Mouse (Mus musculus) CH12.LX (cell line): Measurements from ENCODE around the gene Lzts2. TPM values are rescaled to one million over a fixed set of nuclear protein-coding genes. Genes with fewer than 3 reads are reported as not detected.

Experiments used
- DNase-seq: peaks from one replicate; pipeline ENCODE4 v3.0.0-alpha.2; 2013; ENCODE audit errors: extremely low read depth
- H3K27ac ChIP-seq: 2 replicates; pipeline ENCODE4 v1.5.1; 2012; ENCODE audit warnings: low read depth, mild to moderate bottlenecking, control low read depth, moderate library complexity; ENCODE audit not compliant: insufficient read depth
- H3K27me3 ChIP-seq: replicated peaks from 2 replicates; pipeline ENCODE3; 2012; ENCODE audit warnings: inconsistent platforms
- H3K36me3 ChIP-seq, 2 experiments: replicated peaks in 1 of 2; 2 replicates each; pipeline versions ENCODE3 to v1.6.1; 2012; ENCODE audit warnings: inconsistent platforms in 1 of 2, low read length in 1 of 2, mild to moderate bottlenecking in 1 of 2, mixed read lengths in 1 of 2, moderate library complexity in 1 of 2; ENCODE audit not compliant: control insufficient read depth in 1 of 2, insufficient read depth in 1 of 2
- H3K4me1 ChIP-seq, 2 experiments: 2 replicates each; pipeline ENCODE4 v1.6.1; 2012; ENCODE audit warnings: inconsistent platforms in 1 of 2, moderate library complexity in 1 of 2; ENCODE audit not compliant: insufficient read depth in 2 of 2, control insufficient read depth in 1 of 2
- H3K4me2 ChIP-seq: 2 replicates; pipeline ENCODE4 v1.6.1; 2012; ENCODE audit warnings: low read depth, mild to moderate bottlenecking, control low read depth; ENCODE audit not compliant: poor library complexity, insufficient read depth, severe bottlenecking
- H3K4me3 ChIP-seq, 3 experiments: fragments of 150-350 bp in 1 of 3; sonication (generic) in 1 of 3; replicated peaks in 1 of 3; 2 replicates each; pipeline versions ENCODE3 to v1.5.1; 2011 to 2012; ENCODE audit warnings: low read depth in 2 of 3, low read length in 2 of 3, mild to moderate bottlenecking in 2 of 3, moderate library complexity in 2 of 3, control low read depth in 1 of 3, improper control_type of control experiment in 1 of 3, inconsistent platforms in 1 of 3, mixed read lengths in 1 of 3; ENCODE audit not compliant: poor library complexity in 1 of 3
- H3K79me2 ChIP-seq: replicated peaks from 2 replicates; pipeline ENCODE4 v1.6.1; 2012; ENCODE audit warnings: mild to moderate bottlenecking, moderate library complexity; ENCODE audit not compliant: control insufficient read depth, poor library complexity, insufficient read depth, severe bottlenecking; ENCODE audit errors: extremely low read depth
- H3K9ac ChIP-seq: 2 replicates; pipeline ENCODE4 v1.6.1; 2012; ENCODE audit warnings: low read depth, mild to moderate bottlenecking, control low read depth, moderate library complexity; ENCODE audit not compliant: insufficient read depth
- H3K9me3 ChIP-seq: replicated peaks from 2 replicates; pipeline ENCODE3; 2012; ENCODE audit warnings: low read length, inconsistent platforms, mixed read lengths
- BHLHE40 ChIP-seq: IDR thresholded peaks from 2 replicates; pipeline ENCODE4 v1.6.1; 2011; ENCODE audit warnings: mild to moderate bottlenecking, low read depth, low read length, improper control_type of control experiment
- CHD1 ChIP-seq: IDR thresholded peaks from 2 replicates; pipeline ENCODE4 v1.6.1; 2012; ENCODE audit warnings: low read depth, low read length, improper control_type of control experiment, inconsistent platforms
- CHD2 ChIP-seq: IDR thresholded peaks from 2 replicates; pipeline ENCODE4 v1.6.1; 2011; ENCODE audit warnings: low read length, improper control_type of control experiment
- CTCF ChIP-seq, 2 experiments: IDR thresholded peaks in 1 of 2; conservative IDR thresholded peaks in 1 of 2; 2 replicates each; pipeline ENCODE4 v1.5.1; 2011 to 2012; ENCODE audit warnings: low read depth in 2 of 2, low read length in 2 of 2, improper control_type of control experiment in 1 of 2, inconsistent platforms in 1 of 2, mild to moderate bottlenecking in 1 of 2, moderate library complexity in 1 of 2
- ELF1 ChIP-seq: IDR thresholded peaks from 2 replicates; pipeline ENCODE4 v1.6.1; 2014; ENCODE audit warnings: low read depth, mild to moderate bottlenecking, inconsistent platforms, low read length, improper control_type of control experiment
- EP300 ChIP-seq: IDR thresholded peaks from 2 replicates; pipeline ENCODE4 v1.6.1; 2011; ENCODE audit warnings: low read length, improper control_type of control experiment
- ETS1 ChIP-seq: conservative IDR thresholded peaks from 2 replicates; pipeline ENCODE4 v1.6.1; 2012; ENCODE audit warnings: low read depth, mild to moderate bottlenecking, inconsistent platforms, low read length, improper control_type of control experiment, moderate library complexity
- GABPA ChIP-seq: IDR thresholded peaks from 2 replicates; pipeline ENCODE4 v1.6.1; 2012; ENCODE audit warnings: low read depth, low read length, improper control_type of control experiment, inconsistent platforms; ENCODE audit not compliant: insufficient replicate concordance
- HCFC1 ChIP-seq: IDR thresholded peaks from 2 replicates; pipeline ENCODE4 v1.6.1; 2012; ENCODE audit warnings: low read depth, mild to moderate bottlenecking, inconsistent platforms, low read length, improper control_type of control experiment
- IRF4 ChIP-seq: IDR thresholded peaks from 2 replicates; pipeline ENCODE4 v1.6.1; 2014; ENCODE audit warnings: low read depth, mild to moderate bottlenecking, inconsistent platforms, low read length, improper control_type of control experiment
- JUN ChIP-seq: IDR thresholded peaks from 2 replicates; pipeline ENCODE4 v1.6.1; 2011; ENCODE audit warnings: low read depth, mild to moderate bottlenecking, low read length, improper control_type of control experiment, moderate library complexity; ENCODE audit not compliant: insufficient read depth
- JUND ChIP-seq: conservative IDR thresholded peaks from 2 replicates; pipeline ENCODE4 v1.6.1; 2011; ENCODE audit warnings: low read depth, low read length, improper control_type of control experiment
- KAT2A ChIP-seq: IDR thresholded peaks from 2 replicates; pipeline ENCODE4 v1.6.1; 2012; ENCODE audit warnings: low read length, improper control_type of control experiment, inconsistent platforms; ENCODE audit not compliant: insufficient replicate concordance
- MAX ChIP-seq: IDR thresholded peaks from 2 replicates; pipeline ENCODE4 v1.6.1; 2011; ENCODE audit warnings: low read length, improper control_type of control experiment
- MAZ ChIP-seq: IDR thresholded peaks from 2 replicates; pipeline ENCODE4 v1.6.1; 2012; ENCODE audit warnings: low read depth, mild to moderate bottlenecking, inconsistent platforms, low read length, improper control_type of control experiment, moderate library complexity
- MXI1 ChIP-seq: IDR thresholded peaks from 2 replicates; pipeline ENCODE4 v1.6.1; 2011; ENCODE audit warnings: mild to moderate bottlenecking, low read depth, low read length, improper control_type of control experiment
- MYC ChIP-seq: IDR thresholded peaks from 2 replicates; pipeline ENCODE4 v1.6.1; 2011; ENCODE audit warnings: low read depth, mild to moderate bottlenecking, improper control_type of control experiment, low read length
- NRF1 ChIP-seq: IDR thresholded peaks from 2 replicates; pipeline ENCODE4 v1.6.1; 2014; ENCODE audit warnings: low read depth, mild to moderate bottlenecking, inconsistent platforms, low read length, improper control_type of control experiment, moderate library complexity
- POLR2A ChIP-seq: IDR thresholded peaks from 2 replicates; pipeline ENCODE4 v1.6.1; 2011; ENCODE audit warnings: low read depth, mild to moderate bottlenecking, improper control_type of control experiment, low read length
- RAD21 ChIP-seq: IDR thresholded peaks from 2 replicates; pipeline ENCODE4 v1.6.1; 2011; ENCODE audit warnings: low read depth, mild to moderate bottlenecking, low read length, improper control_type of control experiment, moderate library complexity
- RCOR1 ChIP-seq: conservative IDR thresholded peaks from 2 replicates; pipeline ENCODE4 v1.6.1; 2012; ENCODE audit warnings: low read depth, mild to moderate bottlenecking, inconsistent platforms, low read length, improper control_type of control experiment
- SIN3A ChIP-seq: IDR thresholded peaks from 2 replicates; pipeline ENCODE4 v1.6.1; 2012; ENCODE audit warnings: low read length, improper control_type of control experiment, inconsistent platforms
- SMC3 ChIP-seq: IDR thresholded peaks from 2 replicates; pipeline ENCODE4 v1.6.1; 2011; ENCODE audit warnings: low read depth, low read length, improper control_type of control experiment
- TBP ChIP-seq: conservative IDR thresholded peaks from 2 replicates; pipeline ENCODE4 v1.6.1; 2011; ENCODE audit warnings: low read depth, low read length, improper control_type of control experiment
- TCF12 ChIP-seq: IDR thresholded peaks from 2 replicates; pipeline ENCODE4 v1.6.1; 2014; ENCODE audit warnings: low read depth, mild to moderate bottlenecking, inconsistent platforms, low read length, improper control_type of control experiment
- UBTF ChIP-seq: IDR thresholded peaks from 2 replicates; pipeline ENCODE4 v1.6.1; 2012; ENCODE audit warnings: low read depth, mild to moderate bottlenecking, inconsistent platforms, low read length, improper control_type of control experiment, moderate library complexity
- USF1 ChIP-seq: IDR thresholded peaks from 2 replicates; pipeline ENCODE4 v1.6.1; 2014; ENCODE audit warnings: low read depth, mild to moderate bottlenecking, inconsistent platforms, low read length, improper control_type of control experiment
- ZC3H11A ChIP-seq: IDR thresholded peaks from 2 replicates; pipeline ENCODE4 v1.6.1; 2012; ENCODE audit warnings: low read depth, mild to moderate bottlenecking, inconsistent platforms, low read length, improper control_type of control experiment
- ZKSCAN1 ChIP-seq: IDR thresholded peaks from 2 replicates; pipeline ENCODE4 v1.6.1; 2012; ENCODE audit warnings: low read depth, inconsistent platforms, low read length, improper control_type of control experiment, borderline replicate concordance
- dilution Hi-C: fragments of 300-500 bp; cut with MboI; formaldehyde crosslinking; loops from 2 replicates; pipeline ENCODE4 v1.14.3; 2020; ENCODE audit warnings: low sequenced_read_pairs; ENCODE audit not compliant: extremely low pct_unique_long_range_greater_than_20kb, extremely low pct_ligation_motif_present
- in situ Hi-C: fragments of 300-500 bp; cut with MboI; formaldehyde crosslinking; loops from 3 replicates; pipeline ENCODE4 v1.14.3; 2019; ENCODE audit warnings: low sequenced_read_pairs, low pct_ligation_motif_present, low pct_unique_long_range_greater_than_20kb, mixed read lengths
- polyA plus RNA-seq: library from polyadenylated mRNA; unstranded; fragments of >175 nt; gene quantifications from 2 replicates; pipeline ENCODE4 v1.2.1, GENCODE M21; 2012; ENCODE audit warnings: low read depth; ENCODE audit not compliant: insufficient read length
- total RNA-seq, 2 experiments: library from RNA; depleted of rRNA; stranded (reverse); fragments of 300-350 nt in 1 of 2; fragments of >200 nt in 1 of 2; gene quantifications; 2 replicates each; pipeline ENCODE4 v1.2.3; 2012 to 2014

Lzts2 gene
- total and polyA plus RNA-seq, 3 experiments: 0.68 to 22.1 (median 2.2) TPM

DNA sequence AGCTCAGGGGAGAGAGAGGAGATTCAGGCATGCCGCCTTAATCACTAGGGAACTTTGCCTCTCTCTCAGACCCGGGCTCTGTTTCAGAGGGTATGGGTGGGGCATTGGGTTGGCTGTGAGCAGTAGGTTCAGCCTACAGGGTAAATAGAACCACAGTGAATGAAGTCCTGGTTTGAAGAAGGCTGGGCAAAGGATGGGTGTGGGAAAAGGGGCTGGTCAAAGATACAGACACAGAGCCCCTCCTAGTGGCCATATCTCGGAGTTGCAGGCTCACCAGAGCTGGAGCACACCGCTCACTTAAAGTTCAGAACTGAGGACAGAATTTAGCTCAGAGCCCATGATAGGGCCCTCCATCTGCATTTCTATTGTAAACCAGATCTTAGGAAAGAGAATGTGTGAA is 17.6 kb downstream of the Lzts2 start:
- TF ChIP-seq MAZ: 0 out of 2 replicates have a peak, but pooled peaks have one; percentile 56
- TF ChIP-seq ZKSCAN1: no peak
- TF ChIP-seq MYC: 0 out of 2 replicates have a peak, but pooled peaks have one; percentile 55
- TF ChIP-seq ZC3H11A: peak; percentile 49
- TF ChIP-seq EP300: no peak
- no peak for TF ChIP-seq JUND
- 0 out of 2 replicates have a peak, but pooled peaks have one; percentile 27 for TF ChIP-seq MAX
- peak; percentile 96 for TF ChIP-seq RAD21
- TF ChIP-seq TCF12: 0 out of 2 replicates have a peak, but pooled peaks have one; percentile 14
- no peak for TF ChIP-seq TBP
- no peak for TF ChIP-seq KAT2A
- TF ChIP-seq HCFC1: no peak
- TF ChIP-seq JUN: no peak
- no peak for TF ChIP-seq RCOR1
- no peak for TF ChIP-seq GABPA
- TF ChIP-seq ETS1: no peak
- no peak for TF ChIP-seq POLR2A
- TF ChIP-seq SMC3: peak; percentile 71
- no peak for TF ChIP-seq UBTF
- TF ChIP-seq USF1: no peak
- no peak for TF ChIP-seq CHD2
- peak; percentile 46; the same call in 1 of the 2 replicates for TF ChIP-seq IRF4
- TF ChIP-seq CTCF (conservative IDR thresholded peaks at IDR 0.05 in 1 of 2, IDR thresholded peaks at IDR 0.05 in 1 of 2; ENCODE audit: low read depth in 2 of 2, low read length in 2 of 2): peak; percentile 83 to 95
- no peak for TF ChIP-seq NRF1
- TF ChIP-seq ELF1: no peak
- TF ChIP-seq SIN3A: no peak; the same call in 1 of the 2 replicates
- TF ChIP-seq CHD1: no peak
- TF ChIP-seq BHLHE40: peak; percentile 35; the same call in 1 of the 2 replicates
- 0 out of 2 replicates have a peak, but pooled peaks have one; percentile 20 for TF ChIP-seq MXI1
- peaks cover 0 to 3% of the 10 kb centered on the region in 2 experiments for H3K36me3 ChIP-seq
- no peak overlapping the region for H3K9ac ChIP-seq
- H3K4me1 ChIP-seq: peaks cover 8 to 17% of the 10 kb centered on the region in 2 experiments
- H3K9me3 ChIP-seq: no peaks in the 10 kb centered on the region
- no peak overlapping the region for H3K27ac ChIP-seq
- H3K79me2 ChIP-seq: no peaks in the 10 kb centered on the region
- peaks cover 43% of the 10 kb centered on the region for H3K27me3 ChIP-seq
- dilution Hi-C loops: no loop called here
- no peak overlapping the region for H3K4me3 ChIP-seq
- in situ Hi-C loops: loop anchor here (25.0 kb wide), 1 partner anchor 444 kb away; no protein-coding TSS in a partner anchor
- DNase-seq: peak; percentile 76
- no peak overlapping the region for H3K4me2 ChIP-seq
